Mouse (Mus musculus) thymus, postnatal 10 days (tissue): ENCODE measurements around the gene Ldhd.

Experiments used
- DNase-seq, 2 experiments: peaks; one replicate each; pipeline ENCODE4 v3.0.0; 2021; ENCODE audit warnings: low spot score in 2 of 2

The Ldhd gene

GRCm38 (mm10) chr8:111594951-111595350, 35.2 kb downstream of the Ldhd start:
- no peak for DNase-seq

- no peak for DNase-seq
Observed at GRCm38 (mm10) chr8:111594044-111594840, 35.9 kb downstream of the Ldhd start.

GRCm38 (mm10) chr8:111592390-111592910, 37.7 kb downstream of the Ldhd start:
- no peak for DNase-seq

- DNase-seq = no peak
Observed at GRCm38 (mm10) chr8:111591176-111591575, 39.0 kb downstream of the Ldhd start.

GRCm38 (mm10) chr8:111590214-111590613, 40.0 kb downstream of the Ldhd start:
- DNase-seq = no peak

- no peak for DNase-seq
Observed at GRCm38 (mm10) chr8:111588336-111588735, 41.8 kb downstream of the Ldhd start.

GRCm38 (mm10) chr8:111587545-111588094, 42.6 kb downstream of the Ldhd start:
- no peak for DNase-seq

- DNase-seq = no peak
Observed at GRCm38 (mm10) chr8:111584946-111585345, 45.2 kb downstream of the Ldhd start.

GRCm38 (mm10) chr8:111582386-111582785, 47.8 kb downstream of the Ldhd start:
- DNase-seq = peak in 1 of 2 experiments; percentile 37

GRCm38 (mm10) chr8:111580306-111580705, 49.9 kb downstream of the Ldhd start:
- DNase-seq = no peak

- DNase-seq = peak in 1 of 2 experiments; percentile 3
Observed at GRCm38 (mm10) chr8:111579318-111579717, 50.9 kb downstream of the Ldhd start.

GRCm38 (mm10) chr8:111577880-111578533, 52.2 kb downstream of the Ldhd start:
- peak in 1 of 2 experiments; percentile 4 for DNase-seq

GRCm38 (mm10) chr8:111576501-111576900, 53.7 kb downstream of the Ldhd start:
- peak in 1 of 2 experiments; percentile 8 for DNase-seq

- DNase-seq = peak in 1 of 2 experiments; percentile 2
Observed at GRCm38 (mm10) chr8:111575492-111575891, 54.7 kb downstream of the Ldhd start.

GRCm38 (mm10) chr8:111574016-111574415, 56.2 kb downstream of the Ldhd start:
- DNase-seq = no peak
